ENCODE assay signal across 13 mouse cellular contexts in genomic region chr9:48432449-48432848, GRCm38 (mm10).
"Had no signal": no experiment of that assay in that cellular context is flagged by ENCODE, and none has a peak within 500 bp of the region (broad histone marks: within the 10 kb centered on the region; RNA-seq: fewer than 3 reads in every experiment).

No protein-coding gene starts in this region.

- H3K27me3 ChIP-seq: limb, embryonic 12.5 days; liver, embryonic 13.5 days; lung, embryonic 15.5 days; midbrain, embryonic 13.5 days; neural tube, embryonic 12.5 days had no signal

- H3K27ac ChIP-seq: layer of hippocampus, adult 2 months; limb, embryonic 12.5 days; liver, embryonic 13.5 days; lung, embryonic 15.5 days; midbrain, embryonic 13.5 days; neural tube, embryonic 12.5 days had no signal

- ATAC-seq: liver, postnatal 0 days; midbrain, embryonic 13.5 days had no signal

- H3K4me3 ChIP-seq: layer of hippocampus, adult 2 months; limb, embryonic 12.5 days; liver, embryonic 13.5 days; lung, embryonic 15.5 days; midbrain, embryonic 13.5 days; myocyte; neural tube, embryonic 12.5 days had no signal

- H3K9ac ChIP-seq: limb, embryonic 12.5 days; liver, embryonic 13.5 days; liver, postnatal 0 days; lung, embryonic 15.5 days; midbrain, embryonic 13.5 days; neural tube, embryonic 12.5 days had no signal

- H3K4me2 ChIP-seq: limb, embryonic 12.5 days; liver, embryonic 13.5 days; lung, embryonic 15.5 days; midbrain, embryonic 13.5 days; neural tube, embryonic 12.5 days had no signal

- H3K4me1 ChIP-seq: limb, embryonic 12.5 days; liver, embryonic 13.5 days; lung, embryonic 15.5 days; midbrain, embryonic 13.5 days; neural tube, embryonic 12.5 days had no signal

- DNase-seq: kidney, adult 18-20 months; kidney, postnatal 10 days; kidney, postnatal 4 days; liver; liver, embryonic 13.5 days; liver, postnatal 0 days; retina, postnatal 1 day had no signal

- H3K36me3 ChIP-seq: limb, embryonic 12.5 days; liver, embryonic 13.5 days; lung, embryonic 15.5 days; midbrain, embryonic 13.5 days; neural tube, embryonic 12.5 days had no signal

- H3K9me3 ChIP-seq: limb, embryonic 12.5 days; liver, embryonic 13.5 days; lung, embryonic 15.5 days; midbrain, embryonic 13.5 days; neural tube, embryonic 12.5 days had no signal
